Mouse (Mus musculus): ENCODE data around the gene Obp1a. TPM values are rescaled to one million over a fixed set of nuclear protein-coding genes. Genes with fewer than 3 reads are reported as not detected.

Gene Obp1a
- polyA plus RNA-seq (2015; fragmentation: Nextera tagmentation; extraction: Ambion mirVana) = not detected in 2 replicates

GRCm38 (mm10) chrX:78091274-78091673, at the start of gene Obp1a:
TSS of gene Obp1a (minus strand) at chrX:78091374.
- H3K27ac ChIP-seq (replicated peaks) = no peak within 1 kb of the TSS
- H3K27me3 ChIP-seq = no peaks in the 10 kb centered on the region
- H3K9me3 ChIP-seq = no peaks in the 10 kb centered on the region
- no peak within 1 kb of the TSS for H3K4me2 ChIP-seq
- no peak for ATAC-seq (ENCODE audit: low read depth)
- no peaks in the 10 kb centered on the region for H3K36me3 ChIP-seq
- H3K4me1 ChIP-seq (replicated peaks) = no peaks in the 10 kb centered on the region
- no peak within 1 kb of the TSS for H3K9ac ChIP-seq
- no peak within 1 kb of the TSS for H3K4me3 ChIP-seq

- Histone ChIP-seq H3K9me3 (no peaks in the 10 kb centered on the region), H3K27ac (replicated peaks) (no peak within 1 kb of the TSS), H3K4me2 (no peak within 1 kb of the TSS), H3K4me3 (no peak within 1 kb of the TSS), H3K9ac (no peak within 1 kb of the TSS), H3K4me1 (replicated peaks) (no peaks in the 10 kb centered on the region), H3K27me3 (no peaks in the 10 kb centered on the region), H3K36me3 (no peaks in the 10 kb centered on the region)
- ATAC-seq (ENCODE audit: low read depth) = no peak
- 62% methylated on average over 1 of the region's 1 CpGs for WGBS
Measured at GRCm38 (mm10) chrX:78125167-78125566, 34.0 kb upstream of the Obp1a start, which contains the start of gene Gm5938. TSS of gene Gm5938 (plus strand) at chrX:78125467.

Other genes starting within 250 kb of the Obp1a start
- not detected in 2 replicates for gene Pbsn, start 237.8 kb downstream of the Obp1a start, polyA plus RNA-seq (2015; fragmentation: Nextera tagmentation; extraction: Ambion mirVana)
- gene Gm14744, start 226.6 kb downstream of the Obp1a start, polyA plus RNA-seq (2015; fragmentation: Nextera tagmentation; extraction: Ambion mirVana) = not detected in 2 replicates
- gene 5430402E10Rik, start 166.3 kb downstream of the Obp1a start, polyA plus RNA-seq (2015; fragmentation: Nextera tagmentation; extraction: Ambion mirVana) = not detected in 2 replicates
- not detected in 2 replicates for gene Gm5938, start 34.1 kb upstream of the Obp1a start, polyA plus RNA-seq (2015; fragmentation: Nextera tagmentation; extraction: Ambion mirVana)
- not detected in 2 replicates for gene Obp1b, start 95.4 kb upstream of the Obp1a start, polyA plus RNA-seq (2015; fragmentation: Nextera tagmentation; extraction: Ambion mirVana)
- gene Gm14743, start 154.5 kb upstream of the Obp1a start, polyA plus RNA-seq (2015; fragmentation: Nextera tagmentation; extraction: Ambion mirVana) = not detected in 2 replicates

Measured in neural tube, embryonic 13.5 days (tissue).